Mouse (Mus musculus) Patski (cell line): ENCODE measurements around the gene Plekho1. TPM values are rescaled to one million over a fixed set of nuclear protein-coding genes. Genes with fewer than 3 reads are reported as not detected.
"Not testable (repeated sequence)": the region's sequence is repeated elsewhere in the genome, so short reads cannot be mapped to it uniquely, and the experiment has no call there.

Experiments used
- ATAC-seq: fragments of 100-300 bp; one replicate; pipeline ENCODE4 v1.8.0; 2021
- CTCF ChIA-PET: fragments of 350-600 bp; sonication (Branson Sonifier 250); formaldehyde crosslinking; loops from one replicate; lab custom pipeline; 2022; ENCODE audit warnings: inconsistent platforms; lab: Charles Lee
- POLR2A ChIA-PET: fragments of 350-600 bp; sonication (Branson Sonifier 250); formaldehyde crosslinking; loops from one replicate; lab custom pipeline; 2022; ENCODE audit warnings: antibody characterized with exemption, inconsistent platforms; lab: Charles Lee
- DNase-seq: peaks from one replicate; pipeline ENCODE4 v3.0.0-alpha.2; 2011; ENCODE audit warnings: low read depth, low spot score
- H3K27me3 ChIP-seq: fragments of 371-371 bp; one replicate; pipeline ENCODE4 v1.5.1; 2021
- CTCF ChIP-seq: fragments of 100-300 bp; IDR thresholded peaks from one replicate; pipeline ENCODE4 v1.5.1; 2021
- in situ Hi-C: fragments of 300-500 bp; cut with MboI; formaldehyde crosslinking; loops from 3 replicates; pipeline ENCODE4 v1.11.1; 2018; ENCODE audit warnings: low pct_unique_long_range_greater_than_20kb, mixed read lengths
- polyA plus RNA-seq: library from polyadenylated mRNA; unstranded; gene quantifications from one replicate; pipeline ENCODE4 v1.2.3, GENCODE M21; 2021

Plekho1 gene
- polyA plus RNA-seq, 1 experiment from 2014 or later: 118 TPM

- POLR2A ChIA-PET: interaction anchor here (1.1 kb wide), 1 partner anchor 26 kb away, joined by 10 read pairs; no protein-coding TSS in a partner anchor
- DNase-seq (no peak), ATAC-seq (no peak)
- in situ Hi-C loops: loop anchor here (5.0 kb wide), 1 partner anchor 178 kb away; no protein-coding TSS in a partner anchor
- CTCF ChIA-PET: interaction anchor here (1.3 to 2.2 kb wide), 4 partner anchors 10 to 81 kb away, joined by 3 to 6 read pairs (median 4); partner anchors contain the start of gene Plekho1
- no peaks in the 10 kb centered on the region for H3K27me3 ChIP-seq
- no peak for TF ChIP-seq CTCF
Observed at GRCm38 (mm10) chr3:95969277-95969676, 26.5 kb downstream of the Plekho1 start.

- DNase-seq: no peak
Observed at GRCm38 (mm10) chr3:95965518-95966451, 30.0 kb downstream of the Plekho1 start.

GRCm38 (mm10) chr3:95963681-95964080 lies 32.1 kb downstream of the Plekho1 start:
- no peak for DNase-seq

More at GRCm38 (mm10) chr3:95965518-95966451, 30.0 kb downstream of the Plekho1 start:
- no peaks in the 10 kb centered on the region for H3K27me3 ChIP-seq
- peak; percentile 11 for ATAC-seq
- POLR2A ChIA-PET: interaction anchor here (0.6 to 1.5 kb wide), 8 partner anchors 9 to 137 kb away, joined by 3 to 8 read pairs (median 3); partner anchors contain the start of gene Vps45
- CTCF ChIA-PET: interaction anchor here (0.8 to 2.7 kb wide), 30 partner anchors 9 to 317 kb away, joined by 3 to 24 read pairs (median 3); partner anchors contain the start of gene Vps45
- in situ Hi-C loops: loop anchor here (5.0 kb wide), 1 partner anchor 182 kb away; no protein-coding TSS in a partner anchor
- peak; percentile 78 for TF ChIP-seq CTCF

GRCm38 (mm10) chr3:95963230-95963629 lies 32.6 kb downstream of the Plekho1 start:
- DNase-seq (no peak), ATAC-seq (no peak)
- TF ChIP-seq CTCF: no peak
- no peaks in the 10 kb centered on the region for H3K27me3 ChIP-seq
- POLR2A ChIA-PET: interaction anchor here (0.6 kb wide), 1 partner anchor 83 kb away, joined by 3 read pairs; no protein-coding TSS in a partner anchor
- in situ Hi-C loops: loop anchor here (5.0 kb wide), 2 partner anchors 81 to 94 kb away; partner anchors contain the start of genes Ciart and Vps45
- CTCF ChIA-PET: interaction anchor here (0.6 to 2.4 kb wide), 34 partner anchors 9 to 256 kb away, joined by 3 to 29 read pairs (median 4); partner anchors contain the start of genes Bola1, Ciart, Hist2h2ab and Otud7b

More at GRCm38 (mm10) chr3:95963681-95964080, 32.1 kb downstream of the Plekho1 start:
- no peak for ATAC-seq
- ChIA-PET POLR2A (interaction anchor here (0.5 to 0.6 kb wide), 2 partner anchors 83 to 588 kb away, joined by 3 to 6 read pairs; no protein-coding TSS in a partner anchor), CTCF (interaction anchor here (0.6 to 2.4 kb wide), 34 partner anchors 8 to 256 kb away, joined by 3 to 29 read pairs (median 4); partner anchors contain the start of genes Bola1, Ciart, Hist2h2ab and Otud7b)
- in situ Hi-C loops: loop anchor here (5.0 kb wide), 2 partner anchors 81 to 94 kb away; partner anchors contain the start of genes Ciart and Vps45
- TF ChIP-seq CTCF: peak; percentile 94
- no peaks in the 10 kb centered on the region for H3K27me3 ChIP-seq

GRCm38 (mm10) chr3:95962182-95962581 lies 33.6 kb downstream of the Plekho1 start:
- POLR2A ChIA-PET, ATAC-seq, H3K27me3 ChIP-seq, DNase-seq: not testable (repeated sequence)
- CTCF ChIA-PET: interaction anchor here (0.6 to 2.0 kb wide), 3 partner anchors 12 to 95 kb away, joined by 3 to 11 read pairs (median 3); partner anchors contain the start of gene Vps45
- in situ Hi-C loops: loop anchor here (5.0 kb wide), 2 partner anchors 80 to 95 kb away; partner anchors contain the start of genes Ciart and Vps45

GRCm38 (mm10) chr3:95959807-95960206 lies 36.0 kb downstream of the Plekho1 start:
- DNase-seq: no peak
- in situ Hi-C loops: loop anchor here (5.0 kb wide), 2 partner anchors 78 to 97 kb away; partner anchors contain the start of genes Ciart and Vps45
- CTCF ChIA-PET: interaction anchor here (0.7 to 1.9 kb wide), 17 partner anchors 9 to 123 kb away, joined by 3 to 8 read pairs (median 3); partner anchors contain the start of gene Vps45

GRCm38 (mm10) chr3:95959082-95959481 lies 36.7 kb downstream of the Plekho1 start:
- no peak for ATAC-seq
- CTCF ChIA-PET: interaction anchor here (0.7 to 1.6 kb wide), 16 partner anchors 9 to 123 kb away, joined by 3 to 8 read pairs (median 3); partner anchors contain the start of gene Vps45
- peak; percentile 86 for TF ChIP-seq CTCF
- POLR2A ChIA-PET: no interaction called here
- DNase-seq: no peak
- in situ Hi-C loops: no loop called here
- no peaks in the 10 kb centered on the region for H3K27me3 ChIP-seq

More at GRCm38 (mm10) chr3:95959807-95960206, 36.0 kb downstream of the Plekho1 start:
- peak; percentile 46 for TF ChIP-seq CTCF
- POLR2A ChIA-PET: no interaction called here
- no peaks in the 10 kb centered on the region for H3K27me3 ChIP-seq
- ATAC-seq: no peak

GRCm38 (mm10) chr3:95957359-95958148 lies 38.2 kb downstream of the Plekho1 start:
- ATAC-seq: no peak
- TF ChIP-seq CTCF: no peak
- in situ Hi-C loops: no loop called here
- ChIA-PET CTCF (interaction anchor here (1.9 kb wide), 1 partner anchor 50 kb away, joined by 5 read pairs; no protein-coding TSS in a partner anchor), POLR2A (no interaction called here)
- no peaks in the 10 kb centered on the region for H3K27me3 ChIP-seq
- DNase-seq: no peak

GRCm38 (mm10) chr3:95955318-95955717 lies 40.5 kb downstream of the Plekho1 start:
- no peak for ATAC-seq
- ChIA-PET POLR2A (interaction anchor here (1.3 kb wide), 1 partner anchor 12 kb away, joined by 5 read pairs; no protein-coding TSS in a partner anchor), CTCF (no interaction called here)
- in situ Hi-C loops: no loop called here
- DNase-seq: no peak
- H3K27me3 ChIP-seq: no peaks in the 10 kb centered on the region
- TF ChIP-seq CTCF: no peak

- in situ Hi-C loops, DNase-seq, ATAC-seq, CTCF ChIA-PET, H3K27me3 ChIP-seq: not testable (repeated sequence)
- POLR2A ChIA-PET: interaction anchor here (1.3 kb wide), 1 partner anchor 12 kb away, joined by 5 read pairs; no protein-coding TSS in a partner anchor
Observed at GRCm38 (mm10) chr3:95954648-95955173, 41.1 kb downstream of the Plekho1 start.
